Mouse (Mus musculus) testis, adult 2 months (tissue): ENCODE measurements around the gene Fkbp15. TPM values are rescaled to one million over a fixed set of nuclear protein-coding genes. Genes with fewer than 3 reads are reported as not detected.

ENCODE experiments used
- H3K27ac ChIP-seq: fragments of 200-500 bp; 2 replicates; pipeline ENCODE4 v1.5.1; 2012; ENCODE audit warnings: low read depth, low read length; ENCODE audit not compliant: control insufficient read depth, insufficient read depth
- H3K27me3 ChIP-seq: fragments of 200-500 bp; 2 replicates; pipeline ENCODE4 v1.6.1; 2012; ENCODE audit warnings: mild to moderate bottlenecking, low read length, moderate library complexity; ENCODE audit not compliant: control insufficient read depth, insufficient read depth
- H3K36me3 ChIP-seq: fragments of 200-500 bp; 2 replicates; pipeline ENCODE4 v1.6.1; 2012; ENCODE audit warnings: mild to moderate bottlenecking, low read length; ENCODE audit not compliant: control insufficient read depth, insufficient read depth
- H3K4me1 ChIP-seq: fragments of 200-500 bp; 2 replicates; pipeline ENCODE4 v1.6.1; 2012; ENCODE audit warnings: low read length; ENCODE audit not compliant: control insufficient read depth, insufficient read depth
- H3K4me3 ChIP-seq: fragments of 200-500 bp; 2 replicates; pipeline ENCODE4 v1.5.1; 2012; ENCODE audit warnings: low read depth, mild to moderate bottlenecking, low read length, moderate library complexity, mixed read lengths; ENCODE audit not compliant: control insufficient read depth
- CTCF ChIP-seq: fragments of 200-500 bp; IDR thresholded peaks from 2 replicates; pipeline ENCODE4 v1.5.1; 2012; ENCODE audit warnings: low read depth, mild to moderate bottlenecking, inconsistent platforms, low read length, moderate library complexity; ENCODE audit not compliant: control insufficient read depth, insufficient read depth, insufficient replicate concordance
- POLR2A ChIP-seq: fragments of 200-500 bp; IDR thresholded peaks from 2 replicates; pipeline ENCODE4 v1.6.1; 2012; ENCODE audit warnings: low read depth, mild to moderate bottlenecking, inconsistent platforms, low read length, moderate library complexity; ENCODE audit not compliant: control insufficient read depth
- polyA plus RNA-seq: library from polyadenylated mRNA; depleted of rRNA; stranded (reverse); fragments of >200 nt; gene quantifications from 2 replicates; pipeline ENCODE4 v1.2.3, GENCODE M21; 2012

The Fkbp15 gene
- polyA plus RNA-seq, 1 experiment = 6.1 TPM

DNA sequence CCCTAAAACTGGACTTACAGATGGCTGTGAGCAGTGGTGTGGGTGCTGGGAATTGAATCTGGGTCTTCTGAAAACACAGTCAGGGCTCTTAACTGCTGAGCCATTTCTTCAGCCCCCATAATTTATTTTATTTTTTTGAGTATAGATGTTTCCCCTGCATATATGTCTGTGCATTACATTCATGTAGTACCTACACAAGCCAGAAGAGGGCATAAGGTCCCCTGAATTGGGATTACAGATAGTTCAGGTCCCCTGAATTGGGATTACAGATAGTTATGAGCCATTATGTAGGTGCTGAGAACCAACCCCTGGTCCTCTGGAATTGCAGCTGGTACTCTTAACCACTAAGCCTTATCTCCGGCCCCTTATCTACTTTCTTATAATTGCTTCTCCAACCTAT, 16.3 kb downstream of the Fkbp15 start:
- Histone ChIP-seq H3K27ac (no peak overlapping the region), H3K4me1 (no peaks in the 10 kb centered on the region), H3K4me3 (no peak overlapping the region), H3K36me3 (no peaks in the 10 kb centered on the region), H3K27me3 (no peaks in the 10 kb centered on the region)
- TF ChIP-seq CTCF (no peak), POLR2A (no peak)

DNA sequence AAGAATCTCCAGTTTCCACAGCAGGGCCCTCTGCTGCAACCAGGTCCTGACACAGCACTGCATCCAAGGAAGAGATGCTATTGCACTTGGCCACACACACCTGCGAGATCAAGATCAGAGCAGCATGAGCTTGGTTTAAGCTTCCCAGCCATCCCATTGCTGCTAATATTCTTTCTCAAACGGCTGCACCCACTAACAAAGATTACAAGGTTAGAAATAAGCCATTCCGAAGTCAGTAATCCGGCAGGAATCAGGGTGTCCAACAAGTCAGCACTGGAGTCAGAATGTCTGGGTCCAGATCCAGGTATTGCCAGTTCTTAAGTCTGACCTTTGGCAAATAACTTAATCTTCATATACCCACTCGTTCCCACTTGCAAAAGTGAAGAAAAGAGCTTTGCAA, 21.8 kb downstream of the Fkbp15 start:
- TF ChIP-seq CTCF = no peak
- TF ChIP-seq POLR2A = no peak

DNA sequence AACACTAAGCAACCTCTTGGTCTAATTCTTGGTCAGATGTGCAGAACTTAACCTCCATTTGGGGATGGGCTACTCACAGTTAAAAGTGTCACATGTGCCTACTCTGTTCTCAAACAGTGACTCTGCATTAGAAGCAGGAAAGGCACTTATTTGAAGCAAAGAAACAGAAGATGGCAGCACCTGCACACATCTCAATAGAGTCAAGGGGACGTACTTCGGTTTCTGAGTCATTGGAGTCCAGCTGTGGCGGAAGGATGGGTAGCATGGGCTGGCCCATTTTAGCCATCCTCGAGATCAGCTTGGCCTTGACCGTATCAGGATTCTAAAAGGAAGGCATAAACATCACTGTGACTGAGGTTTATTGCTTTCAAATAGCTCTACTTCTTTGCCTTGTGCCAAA, 28.4 kb downstream of the Fkbp15 start:
- no peak overlapping the region for H3K27ac ChIP-seq
- TF ChIP-seq POLR2A (no peak), CTCF (no peak)
- H3K27me3 ChIP-seq = no peaks in the 10 kb centered on the region
- no peak overlapping the region; the same call in 1 of the 2 replicates for H3K4me3 ChIP-seq
- no peaks in the 10 kb centered on the region for H3K4me1 ChIP-seq
- no peaks in the 10 kb centered on the region for H3K36me3 ChIP-seq

More for the DNA sequence above, 21.8 kb downstream of the Fkbp15 start:
- Histone ChIP-seq H3K36me3 (no peaks in the 10 kb centered on the region), H3K27ac (no peak overlapping the region), H3K4me3 (no peak overlapping the region), H3K4me1 (no peaks in the 10 kb centered on the region), H3K27me3 (no peaks in the 10 kb centered on the region)

DNA sequence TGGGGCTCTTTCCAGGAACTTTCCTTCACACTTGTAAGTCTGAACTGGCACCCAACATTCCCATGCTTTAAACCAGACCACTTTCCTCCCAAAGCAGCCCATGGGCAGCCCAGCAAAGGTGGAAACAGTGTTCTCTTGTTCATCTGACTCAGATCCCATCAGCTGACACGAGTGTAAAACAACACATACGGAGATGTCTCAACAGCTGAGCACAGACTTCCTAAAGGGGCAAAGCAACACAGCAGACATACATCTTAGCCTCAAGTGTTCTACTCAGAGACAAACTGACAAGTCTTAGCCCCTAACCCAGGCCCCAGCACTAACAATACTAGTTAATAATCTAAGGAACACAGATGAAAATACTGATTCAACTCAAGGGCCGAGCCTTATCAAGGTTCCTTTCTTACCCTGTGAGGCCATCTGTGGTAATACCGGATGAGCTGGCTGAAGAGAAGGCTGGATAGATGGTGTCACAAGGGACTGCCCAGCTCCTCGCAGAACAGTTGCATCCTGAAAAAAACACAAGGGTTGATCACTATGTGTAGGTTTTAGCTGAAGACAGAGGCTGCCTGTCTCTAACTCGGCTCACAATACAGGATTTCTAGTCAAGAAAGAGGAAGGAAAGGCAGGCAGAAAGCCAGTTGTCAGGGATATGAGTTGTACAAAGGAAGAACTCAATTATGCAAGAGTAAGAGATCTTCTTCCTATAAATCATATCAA, 31.2 kb downstream of the Fkbp15 start:
- no peak overlapping the region for H3K27ac ChIP-seq
- H3K36me3 ChIP-seq = no peaks in the 10 kb centered on the region; the same call in 1 of the 2 replicates
- no peaks in the 10 kb centered on the region for H3K27me3 ChIP-seq
- H3K4me3 ChIP-seq = no peak overlapping the region
- TF ChIP-seq POLR2A = no peak
- TF ChIP-seq CTCF = no peak
- no peaks in the 10 kb centered on the region for H3K4me1 ChIP-seq

DNA sequence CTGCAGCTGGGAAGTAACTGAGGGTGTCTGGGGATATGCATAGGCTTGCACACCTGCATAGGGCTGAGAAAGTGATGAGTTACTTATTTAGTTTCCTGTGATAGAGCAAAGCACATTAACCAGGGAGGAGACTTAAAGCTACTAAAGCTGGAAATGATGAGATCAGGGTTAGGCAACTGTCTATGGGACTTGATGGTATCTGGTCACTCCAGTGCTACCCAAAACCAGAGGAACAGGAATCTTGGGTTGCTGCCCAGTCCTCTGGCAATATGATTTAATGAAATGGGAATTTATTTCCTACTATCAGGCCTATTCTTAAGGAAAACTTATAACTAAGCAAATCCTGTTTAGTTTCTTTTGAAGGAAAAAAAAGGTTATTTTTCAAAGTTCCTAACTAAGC, 34.2 kb downstream of the Fkbp15 start:
- Histone ChIP-seq H3K4me3 (no peak overlapping the region), H3K4me1 (no peaks in the 10 kb centered on the region), H3K27ac (no peak overlapping the region), H3K27me3 (no peaks in the 10 kb centered on the region), H3K36me3 (no peaks in the 10 kb centered on the region; the same call in 1 of the 2 replicates)
- TF ChIP-seq CTCF = no peak
- no peak for TF ChIP-seq POLR2A

DNA sequence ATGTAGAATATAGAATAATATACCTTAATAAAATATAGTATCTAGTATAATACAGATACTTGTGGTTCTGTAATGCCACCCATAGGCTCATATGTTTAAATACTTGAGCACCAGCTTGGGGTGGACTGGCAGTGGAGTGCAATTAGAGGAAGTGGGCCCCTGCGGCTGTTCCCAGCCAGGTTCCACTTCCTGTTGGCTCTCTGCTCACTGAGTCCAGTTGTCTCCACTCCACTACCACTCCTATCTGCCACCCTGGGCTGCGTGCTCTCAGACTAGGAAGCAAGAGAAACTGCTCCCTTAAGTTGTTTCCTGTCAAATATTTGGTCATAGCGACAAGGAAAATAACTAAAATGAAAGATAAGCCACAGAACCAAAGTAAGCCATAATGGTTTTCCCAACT, 37.7 kb downstream of the Fkbp15 start:
- Histone ChIP-seq H3K36me3 (no peaks in the 10 kb centered on the region; the same call in 1 of the 2 replicates), H3K27me3 (no peaks in the 10 kb centered on the region), H3K4me3 (no peak overlapping the region), H3K4me1 (no peaks in the 10 kb centered on the region), H3K27ac (no peak overlapping the region)
- TF ChIP-seq CTCF = no peak
- no peak for TF ChIP-seq POLR2A

DNA sequence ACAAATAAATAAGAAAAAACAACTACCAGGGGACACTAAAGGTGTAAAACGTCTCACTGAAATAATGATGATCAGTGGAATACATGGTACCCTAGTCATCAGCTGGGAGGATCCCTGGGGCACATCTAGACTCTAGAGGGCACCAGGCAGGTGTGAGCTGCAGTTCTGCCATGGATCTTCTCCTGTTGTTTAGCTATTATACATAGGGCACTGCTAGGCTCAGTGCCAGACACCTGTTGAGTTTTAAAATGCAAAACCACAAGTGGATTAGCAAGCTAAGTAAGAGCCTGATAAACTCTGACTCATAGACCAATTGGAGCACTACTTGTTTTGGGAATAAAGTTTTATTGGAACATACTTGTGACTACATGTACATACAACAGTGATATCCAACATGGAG, 42.1 kb downstream of the Fkbp15 start:
- TF ChIP-seq POLR2A (no peak), CTCF (no peak)
- Histone ChIP-seq H3K27me3 (no peaks in the 10 kb centered on the region), H3K4me3 (no peak overlapping the region), H3K4me1 (no peaks in the 10 kb centered on the region), H3K36me3 (no peaks in the 10 kb centered on the region; the same call in 1 of the 2 replicates), H3K27ac (no peak overlapping the region)
